Mouse (Mus musculus): ENCODE measurements around the gene Fth1. TPM values are rescaled to one million over a fixed set of nuclear protein-coding genes. Genes with fewer than 3 reads are reported as not detected.
"Not testable (repeated sequence)": the region's sequence is repeated elsewhere in the genome, so short reads cannot be mapped to it uniquely, and the experiment has no call there.

The Fth1 gene
- polyA plus RNA-seq, 1 experiment from 2014 or later: 3,783 TPM

GRCm38 (mm10) chr19:9968081-9968787 is 12.2 kb upstream of the Fth1 start:
- ATAC-seq (no peak), DNase-seq (ENCODE audit: low spot score) (no peak)
- Histone ChIP-seq H3K27ac (ENCODE audit: low read length) (no peak overlapping the region), H3K4me1 (ENCODE audit: insufficient read depth, low read depth, low read length) (no peaks in the 10 kb centered on the region), H3K4me3 (ENCODE audit: low read depth, low read length) (no peak overlapping the region), H3K27me3 (replicated peaks; ENCODE audit: insufficient read depth, low read length) (no peaks in the 10 kb centered on the region), H3K9me3 (ENCODE audit: low read length) (no peaks in the 10 kb centered on the region), H3K36me3 (ENCODE audit: insufficient read depth, low read length) (no peaks in the 10 kb centered on the region), H3K9ac (replicated peaks; ENCODE audit: low read depth) (no peak overlapping the region), H3K4me2 (replicated peaks; ENCODE audit: low read depth, low read length) (no peak overlapping the region)
- WGBS: 75% methylated on average over 8 of the region's 10 CpGs
- TF ChIP-seq CTCF (IDR thresholded peaks at IDR 0.05): no peak
- no peak for TF ChIP-seq EP300 (IDR thresholded peaks at IDR 0.05)

DNA sequence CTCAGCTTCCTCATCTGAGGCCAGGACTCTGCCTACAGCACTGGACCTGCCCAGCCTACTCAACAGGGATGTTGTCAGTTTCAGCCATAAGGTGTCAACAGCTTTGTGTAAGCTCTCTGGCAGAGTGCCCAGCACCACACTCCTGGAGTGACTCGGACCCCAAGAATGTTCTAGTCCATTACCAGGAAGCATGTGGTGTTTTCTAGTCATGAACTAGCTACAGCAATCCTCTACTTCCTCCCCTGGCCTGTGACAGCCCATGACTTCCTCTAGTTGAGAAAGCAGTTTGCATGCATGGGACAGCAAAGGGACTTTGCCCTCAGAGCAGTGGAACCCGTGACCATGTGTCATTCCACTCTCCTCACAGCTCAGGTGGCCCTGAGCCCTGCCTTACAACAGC is 5.5 kb upstream of the Fth1 start:
- not testable (repeated sequence) for H3K4me3 ChIP-seq (ENCODE audit: low read depth, low read length); H3K36me3 ChIP-seq (ENCODE audit: insufficient read depth, low read length); H3K27me3 ChIP-seq (replicated peaks; ENCODE audit: insufficient read depth, low read length); H3K27ac ChIP-seq (ENCODE audit: low read length); H3K4me2 ChIP-seq (replicated peaks; ENCODE audit: low read depth, low read length); H3K9ac ChIP-seq (replicated peaks; ENCODE audit: low read depth); H3K9me3 ChIP-seq (ENCODE audit: low read length)
- ATAC-seq (peak; percentile 65), DNase-seq (ENCODE audit: low spot score) (peak; percentile 50)
- peak; percentile 57; the same call in 1 of the 2 replicates for TF ChIP-seq EP300 (IDR thresholded peaks at IDR 0.05)
- WGBS: 50% methylated on average over 1 of the region's 2 CpGs
- H3K4me1 ChIP-seq (ENCODE audit: insufficient read depth, low read depth, low read length): peaks cover 11% of the 10 kb centered on the region; the same call in 1 of the 2 replicates

DNA sequence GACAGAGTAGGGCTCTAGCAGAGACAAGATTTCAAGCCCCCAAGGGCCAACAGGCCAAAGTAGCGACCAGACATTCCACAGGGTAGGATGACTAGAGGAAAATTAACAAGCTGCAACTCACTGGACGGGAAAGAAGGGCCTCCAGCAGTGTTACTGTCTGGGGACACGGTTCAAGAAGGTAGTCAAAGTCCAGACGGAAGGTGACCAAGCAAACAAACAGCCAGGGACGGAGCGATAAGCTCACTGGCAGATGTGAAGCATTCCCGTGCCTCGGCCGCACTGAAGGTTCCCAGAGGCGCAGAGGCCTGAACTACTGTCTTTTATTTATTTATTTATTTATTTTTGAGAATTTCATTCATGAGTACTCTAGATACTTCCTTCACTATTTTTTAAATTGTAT is 3.3 kb upstream of the Fth1 start:
- Histone ChIP-seq H3K36me3 (ENCODE audit: insufficient read depth, low read length) (no peaks in the 10 kb centered on the region), H3K9me3 (ENCODE audit: low read length) (no peaks in the 10 kb centered on the region), H3K27me3 (replicated peaks; ENCODE audit: insufficient read depth, low read length) (no peaks in the 10 kb centered on the region), H3K4me2 (replicated peaks; ENCODE audit: low read depth, low read length) (no peak overlapping the region), H3K4me3 (ENCODE audit: low read depth, low read length) (no peak overlapping the region), H3K9ac (replicated peaks; ENCODE audit: low read depth) (no peak overlapping the region), H3K4me1 (ENCODE audit: insufficient read depth, low read depth, low read length) (peaks cover 14% of the 10 kb centered on the region; the same call in 1 of the 2 replicates), H3K27ac (ENCODE audit: low read length) (no peak overlapping the region)
- ATAC-seq (no peak), DNase-seq (ENCODE audit: low spot score) (no peak)
- WGBS: 77% methylated on average over 10 of the region's 10 CpGs
- TF ChIP-seq EP300 (IDR thresholded peaks at IDR 0.05) (no peak), CTCF (IDR thresholded peaks at IDR 0.05) (no peak)

- H3K4me2 ChIP-seq (replicated peaks; ENCODE audit: low read depth, low read length): no peak overlapping the region
- H3K4me3 ChIP-seq (ENCODE audit: low read depth, low read length): no peak overlapping the region
- peak overlapping the region; percentile 68 for H3K27ac ChIP-seq (ENCODE audit: low read length)
- TF ChIP-seq CTCF (IDR thresholded peaks at IDR 0.05) (no peak), EP300 (IDR thresholded peaks at IDR 0.05) (peak; percentile 87)
- H3K36me3 ChIP-seq (ENCODE audit: insufficient read depth, low read length): no peaks in the 10 kb centered on the region
- no peak overlapping the region for H3K9ac ChIP-seq (replicated peaks; ENCODE audit: low read depth)
- DNase-seq (ENCODE audit: low spot score) (peak; percentile 89), ATAC-seq (peak; percentile 36)
- H3K9me3 ChIP-seq (ENCODE audit: low read length): no peaks in the 10 kb centered on the region
- WGBS: 16% methylated on average over 5 of the region's 5 CpGs
- no peaks in the 10 kb centered on the region for H3K27me3 ChIP-seq (replicated peaks; ENCODE audit: insufficient read depth, low read length)
- H3K4me1 ChIP-seq (ENCODE audit: insufficient read depth, low read depth, low read length): peaks cover 14% of the 10 kb centered on the region; the same call in 1 of the 2 replicates
Observed at GRCm38 (mm10) chr19:9978431-9978951, 1.9 kb upstream of the Fth1 start.

DNA sequence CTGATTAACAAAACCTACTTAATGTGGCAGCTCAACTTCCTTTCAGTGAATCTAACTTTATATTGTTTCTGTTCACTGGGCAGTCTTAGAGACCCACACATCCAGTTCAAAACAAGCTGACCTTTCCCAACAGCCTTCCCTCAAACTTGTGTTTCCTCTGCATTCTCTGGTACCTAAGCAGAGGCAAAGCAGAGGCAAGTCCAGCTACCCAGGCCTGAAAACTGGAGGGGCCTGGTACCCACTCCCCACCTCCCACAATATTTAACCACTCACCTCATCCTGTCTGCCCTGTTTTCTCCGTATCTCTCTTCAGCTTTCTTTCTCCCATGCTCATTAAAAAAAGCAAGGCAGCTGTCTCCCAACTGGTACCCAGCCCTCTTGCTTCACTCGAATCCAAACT is 1.2 kb upstream of the Fth1 start:
- no peak overlapping the region for H3K9ac ChIP-seq (replicated peaks; ENCODE audit: low read depth)
- peak overlapping the region; percentile 68 for H3K27ac ChIP-seq (ENCODE audit: low read length)
- H3K4me2 ChIP-seq (replicated peaks; ENCODE audit: low read depth, low read length): no peak overlapping the region
- ATAC-seq (no peak), DNase-seq (ENCODE audit: low spot score) (no peak)
- H3K36me3 ChIP-seq (ENCODE audit: insufficient read depth, low read length): peaks cover 2% of the 10 kb centered on the region; the same call in 1 of the 2 replicates
- peaks cover 14% of the 10 kb centered on the region; the same call in 1 of the 2 replicates for H3K4me1 ChIP-seq (ENCODE audit: insufficient read depth, low read depth, low read length)
- no peaks in the 10 kb centered on the region for H3K9me3 ChIP-seq (ENCODE audit: low read length)
- 79% methylated on average over 2 of the region's 2 CpGs for WGBS
- no peak overlapping the region for H3K4me3 ChIP-seq (ENCODE audit: low read depth, low read length)
- TF ChIP-seq CTCF (IDR thresholded peaks at IDR 0.05): no peak
- no peak for TF ChIP-seq EP300 (IDR thresholded peaks at IDR 0.05)
- H3K27me3 ChIP-seq (replicated peaks; ENCODE audit: insufficient read depth, low read length): no peaks in the 10 kb centered on the region

- ATAC-seq (no peak), DNase-seq (ENCODE audit: low spot score) (no peak)
- H3K27ac ChIP-seq (ENCODE audit: low read length): peak overlapping the region; percentile 99
- TF ChIP-seq CTCF (IDR thresholded peaks at IDR 0.05) (no peak), EP300 (IDR thresholded peaks at IDR 0.05) (no peak)
- 67% methylated on average over 4 of the region's 4 CpGs for WGBS
- peaks cover 14% of the 10 kb centered on the region; the same call in 1 of the 2 replicates for H3K4me1 ChIP-seq (ENCODE audit: insufficient read depth, low read depth, low read length)
- peak overlapping the region; percentile 92; the same call in 1 of the 2 replicates for H3K4me3 ChIP-seq (ENCODE audit: low read depth, low read length)
- H3K4me2 ChIP-seq (replicated peaks; ENCODE audit: low read depth, low read length): peak overlapping the region; percentile 60
- H3K9ac ChIP-seq (replicated peaks; ENCODE audit: low read depth): no peak overlapping the region; the same call in 1 of the 2 replicates
- no peaks in the 10 kb centered on the region for H3K27me3 ChIP-seq (replicated peaks; ENCODE audit: insufficient read depth, low read length)
- peaks cover 11% of the 10 kb centered on the region; the same call in 1 of the 2 replicates for H3K36me3 ChIP-seq (ENCODE audit: insufficient read depth, low read length)
- H3K9me3 ChIP-seq (ENCODE audit: low read length): no peaks in the 10 kb centered on the region
Observed at GRCm38 (mm10) chr19:9981621-9982020, 1.2 kb downstream of the Fth1 start.

All from lung, postnatal 0 days (tissue).